Mouse (Mus musculus) C3H10T1/2 (cell line): ENCODE measurements around the gene Lama5. TPM values are rescaled to one million over a fixed set of nuclear protein-coding genes. Genes with fewer than 3 reads are reported as not detected.

Source experiments
- polyA plus RNA-seq, 2 experiments: library from polyadenylated mRNA; unstranded; fragments of >200 nt; fragmentation: generic; extraction: Trizol; gene quantifications; one replicate each; pipeline ENCODE4 v1.2.1; 2012; ENCODE audit warnings: missing spikeins in 2 of 2

Gene Lama5
- polyA plus RNA-seq, result 1 to 10 TPM; 5.8 to 9.6 TPM

DNA sequence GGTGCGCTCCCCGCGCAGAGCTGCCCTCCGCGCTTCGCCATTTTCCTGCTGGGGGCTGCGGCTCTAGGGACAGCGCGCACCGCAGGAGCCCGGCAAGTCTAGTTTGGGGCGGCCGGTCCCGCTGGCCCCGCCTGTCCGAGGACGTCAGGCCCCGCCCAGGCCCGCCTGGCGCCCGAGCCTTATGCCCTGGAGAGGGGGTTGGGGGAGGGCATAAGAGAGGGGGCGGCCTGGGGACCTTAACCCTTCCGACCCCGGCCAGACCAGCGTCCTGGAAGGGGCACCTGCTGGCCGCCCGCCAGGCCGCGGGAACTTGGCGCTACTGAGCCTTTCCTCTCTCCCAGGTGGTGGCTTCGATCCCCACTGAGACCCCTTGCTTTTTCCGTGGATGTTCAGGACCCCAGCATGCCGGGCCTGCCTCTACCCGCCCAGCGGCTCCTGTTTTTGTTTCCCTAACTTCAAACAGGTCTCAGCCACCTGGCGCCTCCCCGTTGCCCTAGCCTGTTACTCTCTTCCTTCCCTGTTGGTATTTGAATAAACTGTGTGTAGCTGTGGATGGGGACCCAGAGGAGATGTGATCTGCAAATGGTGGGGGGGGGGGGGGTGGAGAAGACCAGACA lies at the start of gene Lama5:
Lama5 (minus strand) TSS at position 98 of the 617 bp plus-strand sequence.

DNA sequence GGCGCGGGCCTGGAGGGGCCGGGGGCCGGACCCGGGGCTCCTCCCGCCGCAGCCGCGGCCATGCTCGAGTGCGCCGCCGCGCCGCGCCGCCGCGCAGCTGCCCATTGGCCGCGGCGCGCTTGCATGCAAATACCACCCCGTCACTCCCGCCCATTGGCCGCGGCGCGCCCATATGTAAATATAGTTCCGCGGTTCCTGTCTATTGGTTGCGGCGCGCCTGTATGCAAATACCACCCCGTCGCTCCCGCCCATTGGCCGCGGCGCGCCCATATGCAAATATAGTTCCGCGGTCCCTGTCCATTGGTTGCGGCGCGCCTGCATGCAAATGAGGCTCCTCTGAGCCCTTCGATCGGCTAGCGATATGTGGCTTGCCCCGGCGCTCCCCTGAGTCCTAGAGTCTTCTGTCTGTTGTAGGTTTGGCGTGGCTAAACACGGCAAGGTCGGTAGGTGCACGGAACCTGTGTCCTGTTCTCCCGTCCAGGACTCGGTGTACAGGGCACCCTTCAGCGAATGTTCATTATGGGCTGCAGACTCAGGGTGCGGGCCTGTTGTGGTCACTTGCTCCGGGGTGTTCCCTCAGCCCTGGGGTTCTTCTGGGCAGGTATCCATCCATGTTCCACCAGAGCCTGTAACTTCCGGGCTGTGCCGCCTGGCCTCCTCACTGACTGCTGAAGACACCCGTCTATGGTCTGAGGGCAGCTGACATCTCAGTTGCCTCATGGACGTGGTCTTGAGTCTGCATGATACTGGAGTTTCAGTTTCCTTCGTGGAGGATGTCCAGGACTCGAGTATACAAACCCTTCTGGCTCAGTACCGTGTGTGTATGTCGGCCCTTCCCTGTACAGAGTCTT lies 48.0 kb upstream of the Lama5 start, which contains the start of gene Cables2:
Cables2 (minus strand) TSS at position 103 of the 851 bp plus-strand sequence.

DNA sequence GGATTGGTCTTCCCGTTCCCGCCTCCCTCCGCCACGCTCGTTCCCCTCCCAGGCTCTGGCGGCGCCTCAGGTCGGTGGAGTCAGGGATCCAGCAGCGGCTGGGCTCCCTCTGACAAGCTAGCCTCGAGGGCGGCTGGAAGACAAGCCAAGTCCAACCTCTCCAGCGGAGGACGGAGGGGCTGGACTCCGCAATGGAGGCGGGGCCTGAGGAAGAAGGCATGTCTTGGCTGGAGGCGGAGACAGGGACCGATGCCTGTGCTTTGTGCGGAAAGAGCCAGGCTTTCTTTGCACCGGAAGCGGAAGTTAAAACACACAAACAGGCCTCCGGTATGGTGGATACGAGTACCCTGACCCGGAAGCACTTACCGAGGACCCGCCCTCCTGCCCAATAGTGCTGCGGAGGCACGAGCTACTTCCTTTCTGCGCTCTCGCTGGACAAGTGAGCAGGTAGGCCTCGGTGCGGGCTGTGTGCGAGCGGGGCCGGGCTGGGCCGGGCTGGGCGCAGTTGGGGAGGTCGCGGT lies 31.4 kb upstream of the Lama5 start, which contains the start of gene Rps21:
Rps21 (plus strand) TSS at position 377 of the 521 bp plus-strand sequence.

DNA sequence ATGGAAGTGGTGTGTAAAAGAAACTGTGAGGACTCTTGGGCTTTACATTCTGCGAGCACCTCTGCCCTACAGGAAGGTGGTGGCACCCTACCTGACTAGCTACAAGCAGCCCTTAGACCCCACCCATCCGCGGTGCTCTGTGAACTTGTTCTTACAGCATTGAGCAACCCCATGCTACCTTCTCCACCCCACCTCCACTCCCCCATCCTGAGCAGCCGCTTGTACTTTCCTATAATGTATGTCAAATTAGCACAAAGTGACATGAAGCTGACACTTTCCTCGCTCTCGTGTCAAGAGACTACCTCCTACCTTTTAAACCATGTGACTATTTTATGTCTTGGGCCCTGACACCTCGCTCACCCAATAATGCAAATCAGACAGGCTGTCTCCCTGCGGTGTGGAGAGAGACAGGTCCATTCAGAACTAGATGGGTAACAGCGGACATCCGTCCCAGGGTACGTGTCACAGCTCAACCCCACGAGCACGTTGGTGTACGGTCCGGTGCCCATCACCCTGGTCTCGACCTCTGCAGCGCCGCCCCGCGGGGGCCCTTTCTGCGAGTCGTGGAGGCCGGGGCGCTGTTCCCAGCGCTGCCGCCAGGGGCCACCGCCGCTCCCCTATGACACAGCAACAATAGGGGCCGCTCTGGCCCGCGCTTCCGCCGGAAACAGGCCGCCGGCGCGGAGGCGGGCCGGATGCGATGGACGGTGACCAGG lies 54.7 kb downstream of the Lama5 start, which contains the start of gene Adrm1:
Adrm1 (plus strand) TSS at position 680 of the 716 bp plus-strand sequence.

Other genes with a start within 250 kb of the Lama5 start
- 1 to 10 TPM in 1 of 2 experiments, under 1 TPM in 1; 0.66 to 3.9 TPM for gene Taf4, start 249.2 kb downstream of the Lama5 start, polyA plus RNA-seq
- gene Lsm14b, start 200.9 kb downstream of the Lama5 start, polyA plus RNA-seq, result 10 to 100 TPM in 1 of 2 experiments, 1 to 10 TPM in 1; 9.8 to 26.9 TPM
- gene Psma7, start 183.4 kb downstream of the Lama5 start, polyA plus RNA-seq, result 100 to 1,000 TPM; 334 to 547 TPM
- 1 to 10 TPM in 1 of 2 experiments, under 1 TPM in 1; 0.08 to 1.6 TPM for gene Ss18l1, start 183.3 kb downstream of the Lama5 start, polyA plus RNA-seq
- 10 to 100 TPM in 1 of 2 experiments, 1 to 10 TPM in 1; 10.0 to 15.7 TPM for gene Mtg2, start 155.3 kb downstream of the Lama5 start, polyA plus RNA-seq
- under 1 TPM in 1 of 2 experiments, not detected in 1; 0.07 TPM for gene Hrh3, start 121.4 kb downstream of the Lama5 start, polyA plus RNA-seq
- gene Osbpl2, start 106.6 kb downstream of the Lama5 start, polyA plus RNA-seq, result 10 to 100 TPM in 1 of 2 experiments, 1 to 10 TPM in 1; 4.6 to 23.6 TPM
- 100 to 1,000 TPM; 108 to 168 TPM for gene Adrm1, start 54.4 kb downstream of the Lama5 start, polyA plus RNA-seq
- 1,000 to 10,000 TPM; 5,174 to 7,203 TPM for gene Rps21, start 31.5 kb upstream of the Lama5 start, polyA plus RNA-seq
- 1 to 10 TPM; 5.3 to 9.5 TPM for gene Cables2, start 47.6 kb upstream of the Lama5 start, polyA plus RNA-seq
- gene Rbbp8nl, start 64.0 kb upstream of the Lama5 start, polyA plus RNA-seq, result not detected
- not detected for gene Gata5, start 108.8 kb upstream of the Lama5 start, polyA plus RNA-seq
- 1 to 10 TPM in 1 of 2 experiments, not detected in 1; 2.5 TPM for gene Slco4a1, start 230.4 kb upstream of the Lama5 start, polyA plus RNA-seq